Mouse (Mus musculus) heart, postnatal 36 days (tissue): Measurements from ENCODE around the gene Ptov1. TPM values are rescaled to one million over a fixed set of nuclear protein-coding genes. Genes with fewer than 3 reads are reported as not detected.

Experiments
- DNase-seq, 2 experiments: peaks; one replicate each; pipeline ENCODE4 v3.0.0; 2021 to 2022
- intact Hi-C: fragments of 180-260 bp; cut with DNase I; formaldehyde crosslinking; loops from one replicate; pipeline ENCODE4 v1.15.1; 2025
- total RNA-seq, 2 experiments: library from RNA; stranded (reverse); gene quantifications; 2 replicates each; pipeline ENCODE4 v1.2.3; 2021

The Ptov1 gene
- total RNA-seq, 2 experiments from 2014 or later, result 158 to 183 TPM

DNA sequence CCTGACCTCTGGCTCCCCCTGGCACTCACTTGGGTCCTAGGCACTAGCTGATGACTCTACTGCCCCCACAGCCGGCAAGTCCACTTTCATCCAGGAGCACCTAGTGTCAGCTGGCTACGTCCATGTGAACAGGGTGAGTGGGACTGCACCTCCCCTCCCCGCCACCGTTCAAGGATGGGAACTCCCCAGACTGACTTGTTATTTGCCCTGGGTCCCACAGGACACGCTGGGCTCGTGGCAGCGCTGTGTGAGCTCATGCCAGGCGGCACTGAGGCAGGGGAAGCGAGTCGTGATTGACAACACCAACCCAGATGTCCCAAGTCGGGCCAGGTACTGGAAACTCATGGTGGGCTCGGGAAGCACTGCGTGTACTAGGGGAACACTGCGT lies 8.2 kb downstream of the Ptov1 start:
- intact Hi-C loops, result no loop called here
- no peak for DNase-seq

DNA sequence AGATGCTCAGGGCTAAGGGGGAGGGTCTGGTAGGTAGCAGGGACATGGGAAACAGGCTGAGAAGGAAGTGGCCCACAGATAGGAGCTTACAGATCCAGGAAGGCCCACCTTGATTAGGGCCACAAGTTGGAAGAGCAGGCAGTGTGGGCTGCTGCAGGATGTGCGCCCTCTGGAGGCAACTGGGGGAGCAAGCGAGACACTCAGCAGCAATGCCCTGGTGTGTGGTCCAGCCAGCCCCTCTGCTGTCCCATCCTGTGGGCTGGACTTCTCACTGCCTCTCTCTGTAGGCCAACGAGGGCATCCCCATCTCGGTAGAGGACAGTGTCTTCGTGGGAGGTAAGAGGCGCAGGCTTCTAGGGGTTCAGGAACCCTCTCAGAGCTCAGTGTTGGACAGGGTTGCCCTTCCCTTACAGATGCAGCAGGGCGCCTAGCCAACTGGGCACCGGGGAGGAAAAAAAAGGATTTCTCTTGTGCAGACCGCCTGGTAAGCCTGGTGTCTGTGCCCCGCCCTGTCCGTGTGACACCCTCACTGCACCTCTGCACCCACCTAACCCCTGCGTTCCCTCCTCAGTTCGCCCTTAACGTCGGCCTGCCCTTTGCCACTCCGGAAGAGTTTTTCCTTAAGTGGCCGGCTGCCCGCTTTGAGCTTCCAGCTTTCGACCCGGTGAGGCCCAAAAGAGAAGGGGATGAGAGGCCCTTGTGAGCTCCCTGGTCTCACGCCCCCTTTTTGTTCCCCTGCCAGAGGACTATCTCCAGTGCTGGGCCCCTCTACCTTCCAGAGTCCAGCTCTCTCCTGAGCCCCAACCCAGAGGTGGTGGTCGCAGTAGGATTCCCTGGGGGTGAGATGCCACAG lies 8.8 kb downstream of the Ptov1 start:
- intact Hi-C loops, result no loop called here
- peak; percentile 68 to 76 for DNase-seq

DNA sequence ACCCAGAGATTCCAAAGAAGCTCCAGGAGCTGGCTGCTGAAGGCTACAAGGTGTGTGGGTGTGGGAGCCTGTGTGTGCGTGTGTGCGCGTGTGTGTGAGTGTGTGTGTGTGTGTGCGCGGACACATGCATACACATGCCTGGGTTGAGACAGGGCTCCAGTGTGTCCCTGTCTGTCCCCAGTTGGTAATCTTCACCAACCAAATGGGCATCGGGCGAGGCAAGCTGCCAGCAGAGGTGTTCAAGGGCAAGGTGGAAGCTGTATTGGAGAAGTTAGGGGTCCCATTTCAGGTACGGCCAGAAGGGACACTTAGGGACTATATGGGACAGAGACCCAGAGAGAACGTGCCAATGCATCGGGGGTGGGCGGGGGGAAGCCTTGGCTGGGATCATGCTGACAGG lies 9.7 kb downstream of the Ptov1 start:
- DNase-seq, result no peak
- intact Hi-C loops, result loop anchor here (5.0 kb wide), 1 partner anchor 37 kb away; the partner anchor contains the start of gene Fuz

DNA sequence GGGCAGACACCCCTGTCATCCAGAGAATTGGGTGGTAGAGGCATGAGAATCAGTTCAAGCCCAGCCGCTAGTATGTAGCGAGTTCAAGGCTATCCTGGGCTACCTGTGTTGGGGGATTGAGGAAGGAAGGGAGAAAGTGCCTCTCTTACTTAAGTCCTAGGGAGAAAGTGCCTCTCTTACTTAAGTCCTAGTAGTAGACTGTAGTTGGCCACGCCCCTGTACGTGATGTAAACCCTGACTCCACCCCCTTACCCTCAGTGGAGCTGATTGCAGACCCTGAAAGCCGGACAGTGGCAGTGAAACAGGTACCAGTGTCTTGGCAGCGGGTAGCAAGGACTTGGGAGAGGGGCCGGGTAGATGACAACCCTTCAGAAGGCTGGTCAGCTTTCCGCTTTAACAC lies 11.7 kb downstream of the Ptov1 start:
- intact Hi-C loops, result loop anchor here (5.0 kb wide), 1 partner anchor 39 kb away; the partner anchor contains the start of gene Fuz
- DNase-seq, result no peak

DNA sequence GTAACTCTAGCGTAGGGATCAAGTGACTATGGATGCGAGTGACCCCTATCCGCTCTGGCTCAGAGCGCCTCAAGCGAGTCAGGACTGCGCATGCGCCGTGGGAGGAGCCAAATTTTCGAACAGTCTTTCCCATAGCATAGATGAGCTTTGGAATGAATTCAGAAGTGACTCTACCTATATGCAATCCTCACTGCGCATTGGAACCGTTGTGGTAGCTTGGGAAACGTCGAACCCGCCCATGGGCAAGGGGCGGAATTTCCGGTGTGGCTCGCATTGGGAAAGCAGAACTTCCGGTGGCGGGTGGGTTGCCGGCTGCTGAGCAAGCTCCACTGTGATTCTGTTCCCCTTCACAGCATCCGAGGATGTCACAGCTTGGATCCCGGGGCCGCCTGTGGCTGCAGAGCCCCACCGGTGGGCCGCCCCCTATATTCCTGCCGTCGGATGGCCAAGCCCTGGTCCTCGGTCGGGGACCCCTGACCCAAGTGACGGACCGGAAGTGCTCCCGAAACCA lies 12.5 kb downstream of the Ptov1 start, which contains the start of gene Pnkp:
TSS of gene Pnkp (plus strand) at position 98 of the 511 bp plus-strand sequence.
- intact Hi-C loops, result loop anchor here (5.0 kb wide), 1 partner anchor 40 kb away; the partner anchor contains the start of gene Fuz
- peak; percentile 83 to 90 for DNase-seq

DNA sequence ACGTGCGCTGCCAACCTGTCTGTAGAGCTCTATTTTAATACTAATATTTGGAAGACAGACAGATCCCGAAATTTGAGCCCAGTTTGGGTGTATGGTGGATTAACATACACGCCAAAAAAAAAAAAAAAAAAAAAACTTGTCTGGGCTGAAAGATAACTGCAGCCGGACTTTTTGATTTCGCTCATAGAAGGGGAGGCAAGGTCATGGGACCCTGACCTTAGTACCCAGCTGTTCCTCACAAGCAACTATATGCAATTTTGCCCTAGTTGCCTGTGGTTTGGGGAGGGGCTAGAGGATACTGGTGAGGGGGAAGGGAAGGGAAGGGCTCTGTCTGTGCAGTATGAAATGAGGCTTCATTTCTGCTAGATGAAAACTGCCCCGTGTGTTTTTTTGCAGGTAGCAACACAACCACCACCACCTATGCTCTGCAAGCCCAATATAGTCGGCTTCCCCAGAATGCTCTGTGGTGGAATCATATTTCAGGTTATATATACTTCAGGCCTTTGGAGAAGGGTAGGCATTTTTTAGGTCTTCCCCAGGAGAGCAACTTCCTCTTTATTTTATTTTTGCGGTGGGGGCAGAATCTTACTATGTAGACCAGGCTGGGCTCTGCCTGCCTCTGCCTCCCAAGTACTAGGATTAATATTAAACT lies 13.2 kb downstream of the Ptov1 start:
- intact Hi-C loops, result loop anchor here (5.0 kb wide), 1 partner anchor 41 kb away; the partner anchor contains the start of gene Fuz

DNA sequence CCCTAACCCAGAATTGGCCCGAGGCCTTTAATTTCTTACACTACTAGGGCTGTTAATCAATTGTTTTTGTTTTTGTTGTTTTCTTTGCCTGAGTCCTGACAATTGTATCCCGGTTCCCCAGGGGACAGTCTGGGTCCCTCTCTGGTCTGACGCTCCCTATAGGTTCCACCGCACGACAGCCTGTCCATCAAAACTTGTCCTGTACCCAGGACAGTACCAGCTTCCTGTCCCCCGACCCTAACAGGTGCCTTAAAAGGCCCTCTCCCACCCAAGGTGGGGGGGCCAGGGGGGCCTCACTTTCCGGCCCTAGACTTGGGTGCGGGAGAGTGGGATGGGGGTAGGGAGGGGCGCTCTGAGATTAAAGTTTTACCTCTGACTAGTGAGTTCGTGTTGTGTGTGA lies 14.6 kb downstream of the Ptov1 start:
- intact Hi-C loops, result loop anchor here (2.0 to 5.0 kb wide), 2 partner anchors 14 to 42 kb away; partner anchors contain the start of genes Fuz and Ptov1
- no peak for DNase-seq

More for the DNA sequence above, 13.2 kb downstream of the Ptov1 start:
- DNase-seq, result no peak

DNA sequence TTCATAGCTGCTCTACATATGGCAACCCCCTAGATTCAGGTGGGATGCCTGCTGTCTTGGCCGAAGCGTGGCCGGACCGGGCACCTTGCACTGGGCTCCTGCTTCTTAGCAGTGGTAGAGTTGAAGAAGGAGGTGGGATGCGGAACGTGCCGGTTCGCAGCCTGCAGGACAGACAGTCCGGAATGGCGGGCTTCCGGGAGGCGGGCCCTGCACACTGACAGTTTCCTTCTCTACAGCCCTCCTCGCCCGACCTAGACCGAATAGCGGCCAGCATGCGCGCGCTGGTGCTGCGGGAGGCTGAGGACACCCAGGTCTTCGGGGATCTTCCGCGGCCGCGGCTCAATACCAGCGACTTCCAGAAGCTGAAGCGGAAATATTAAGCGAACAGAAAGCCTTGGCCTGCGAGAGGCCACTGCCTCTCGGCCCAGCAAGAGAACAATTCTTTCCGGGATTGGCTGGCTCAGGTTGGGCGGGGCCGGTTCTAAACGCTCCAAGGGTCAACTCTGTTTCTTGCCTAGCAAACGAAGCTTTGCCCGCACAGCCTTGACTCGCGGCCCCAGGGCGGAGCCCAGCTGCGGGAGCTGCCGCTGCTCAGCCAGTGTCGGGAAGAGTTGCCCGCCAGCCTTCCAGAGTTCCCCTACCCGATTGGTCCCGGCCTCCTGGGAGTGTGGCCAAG lies 15.1 kb downstream of the Ptov1 start:
- intact Hi-C loops, result loop anchor here (2.0 to 5.0 kb wide), 2 partner anchors 14 to 43 kb away; partner anchors contain the start of genes Fuz and Ptov1
- peak; percentile 83 to 92 for DNase-seq

DNA sequence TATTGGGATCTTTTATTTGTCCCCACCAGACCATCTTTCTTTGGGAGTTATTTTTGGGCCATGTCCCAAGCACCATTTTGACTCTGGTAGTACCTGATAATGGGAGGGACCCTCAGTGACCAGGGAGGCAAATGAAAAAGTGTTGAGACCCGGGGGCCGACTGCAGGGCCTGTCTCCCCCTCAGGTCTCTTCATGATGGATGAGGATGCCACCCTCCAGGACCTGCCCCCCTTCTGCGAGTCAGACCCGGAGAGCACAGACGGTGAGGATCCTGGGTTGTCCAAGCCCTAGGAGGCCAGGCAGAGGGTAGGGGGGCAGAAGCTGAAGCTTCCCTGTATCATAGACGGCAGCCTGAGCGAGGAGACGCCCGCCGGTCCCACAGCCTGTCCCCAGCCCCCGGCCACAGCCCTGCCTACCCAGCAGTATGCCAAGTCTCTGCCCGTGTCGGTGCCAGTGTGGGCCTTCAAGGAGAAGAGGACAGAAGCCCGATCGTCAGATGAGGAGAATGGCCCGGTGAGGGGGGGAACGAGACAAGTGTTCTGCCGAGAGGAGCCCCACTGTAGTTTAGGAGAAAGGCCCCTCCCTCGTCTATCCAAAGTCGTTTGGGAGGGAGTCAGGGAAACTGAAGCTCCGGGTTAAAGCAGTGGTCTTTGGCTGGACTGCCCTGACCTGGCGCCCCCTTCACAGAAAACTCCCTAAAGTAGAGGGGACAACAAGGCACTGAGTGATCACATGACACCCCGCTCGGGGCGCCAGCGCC lies 15.8 kb downstream of the Ptov1 start:
- intact Hi-C loops, result loop anchor here (2.0 kb wide), 1 partner anchor 15 kb away; the partner anchor contains the start of gene Ptov1
- no peak for DNase-seq

DNA sequence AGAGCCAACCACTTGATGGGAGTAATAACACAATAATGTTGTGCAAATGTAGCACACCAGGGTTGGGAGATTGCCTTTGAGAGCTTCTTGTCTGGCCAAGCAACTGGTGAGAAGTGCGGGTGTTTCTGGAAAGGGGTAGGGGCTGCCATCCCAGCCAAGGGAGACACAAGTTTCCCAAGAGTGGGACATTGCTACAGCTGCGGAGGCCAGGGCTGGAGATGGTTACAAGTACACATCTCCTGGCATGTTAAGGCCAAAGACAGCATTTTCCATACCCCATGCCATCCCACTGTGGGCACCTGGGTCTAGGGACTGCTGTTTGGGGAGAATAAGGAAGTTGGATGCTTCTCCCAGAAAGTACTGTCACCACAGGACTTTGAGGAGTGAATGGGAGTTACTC lies 16.5 kb downstream of the Ptov1 start:
- no peak for DNase-seq
- intact Hi-C loops, result no loop called here

DNA sequence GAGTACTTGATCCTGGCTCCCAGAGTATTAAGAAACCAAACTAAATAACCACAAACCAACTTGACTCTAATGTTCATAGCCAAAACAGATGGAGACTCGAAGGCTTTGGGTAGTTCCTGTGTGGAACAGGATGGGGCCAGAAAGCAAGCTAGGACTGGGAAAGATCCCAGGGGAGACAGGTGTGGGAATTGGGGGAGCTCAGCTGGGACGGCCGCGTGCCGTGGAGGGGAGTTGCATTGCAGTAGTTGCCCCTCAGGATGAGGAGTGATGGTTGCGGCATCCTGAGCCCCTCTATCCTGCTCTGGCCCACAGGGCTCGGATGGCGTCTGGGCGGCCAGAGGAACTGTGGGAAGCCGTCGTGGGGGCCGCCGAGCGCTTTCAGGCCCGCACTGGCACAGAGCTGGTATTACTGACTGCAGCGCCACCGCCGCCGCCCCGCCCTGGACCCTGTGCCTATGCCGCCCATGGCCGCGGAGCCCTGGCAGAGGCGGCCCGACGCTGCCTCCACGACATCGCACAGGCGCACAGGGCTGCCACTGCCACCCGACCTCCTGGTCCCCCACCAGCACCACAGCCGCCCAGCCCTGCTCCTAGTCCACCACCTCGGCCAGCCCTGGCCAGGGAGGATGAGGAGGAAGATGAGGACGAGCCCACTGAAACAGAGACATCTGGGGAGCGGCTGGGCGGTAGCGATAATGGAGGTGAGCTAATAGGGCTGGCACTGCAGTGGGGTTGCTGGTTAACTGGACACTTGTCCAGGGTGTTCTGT lies 17.1 kb downstream of the Ptov1 start:
- intact Hi-C loops, result no loop called here
- no peak for DNase-seq

DNA sequence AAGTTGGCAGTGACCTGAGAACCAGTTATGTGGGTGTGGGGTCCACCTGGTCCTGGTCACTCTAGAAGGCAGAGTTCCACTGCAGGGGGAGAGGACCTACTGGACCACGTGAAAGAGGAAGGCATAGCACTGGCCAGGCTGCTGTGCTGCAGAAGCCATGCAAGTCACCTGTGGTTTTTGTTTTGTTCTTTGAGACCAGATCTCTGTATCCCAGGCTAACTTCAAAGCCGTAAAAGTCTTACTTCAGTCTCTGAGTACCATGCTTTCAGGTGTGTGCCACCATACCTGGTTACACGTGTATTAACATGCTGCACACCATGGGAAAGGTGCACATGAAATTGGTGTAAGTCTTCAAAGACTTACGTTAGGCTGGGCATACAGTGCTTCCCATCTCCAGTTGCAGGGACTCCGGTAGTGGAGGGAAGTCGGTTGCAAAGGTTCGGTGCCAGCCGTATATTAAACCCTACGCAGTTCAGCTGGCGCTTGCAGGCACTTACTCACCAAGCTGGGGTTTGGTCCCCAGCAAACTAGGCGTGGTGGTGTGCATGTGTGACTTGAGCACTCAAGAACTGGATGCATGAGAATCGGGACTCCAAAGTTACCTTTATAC lies 17.9 kb downstream of the Ptov1 start:
- intact Hi-C loops, result no loop called here

DNA sequence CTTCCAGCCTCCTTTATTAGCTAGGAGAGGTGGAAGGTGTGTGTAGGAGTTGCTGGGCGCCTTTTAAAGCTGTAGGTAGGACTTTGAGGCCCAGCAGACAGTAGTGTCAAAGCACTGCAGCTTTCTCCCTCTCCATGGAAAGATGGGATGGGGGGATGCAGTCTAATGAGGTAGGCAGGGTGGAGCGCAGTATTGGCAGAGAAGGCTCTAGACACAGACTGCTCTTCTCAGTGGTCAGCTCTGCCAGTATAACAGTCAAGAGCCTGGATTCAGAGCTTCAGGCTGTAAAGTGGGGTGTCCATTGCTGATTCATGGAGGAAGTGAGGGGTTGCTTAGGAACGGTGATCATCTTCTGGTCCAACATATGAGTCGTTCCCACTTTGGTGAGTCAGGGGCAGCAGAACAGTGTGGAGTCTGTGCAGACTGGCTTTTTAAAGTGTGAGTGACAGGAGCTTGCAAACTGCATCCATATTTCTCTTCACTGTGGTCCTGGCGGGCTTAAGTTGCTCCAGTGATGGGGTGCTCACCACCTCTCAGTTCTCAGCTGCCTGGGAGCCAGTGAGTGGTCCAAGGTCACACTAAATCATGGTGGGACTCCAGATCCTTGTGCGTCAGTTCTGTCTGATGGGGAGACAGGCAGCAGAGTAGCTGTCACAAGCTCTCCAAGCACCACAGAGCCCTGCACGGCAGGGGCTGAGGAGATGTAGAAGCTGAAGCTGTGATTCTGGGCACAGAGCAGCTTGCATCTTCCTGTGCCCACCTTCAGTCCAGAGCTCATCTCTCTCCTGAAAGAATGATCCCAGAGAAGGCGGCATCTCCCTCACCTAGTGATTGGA lies 18.6 kb downstream of the Ptov1 start:
- intact Hi-C loops, result no loop called here

More for the DNA sequence above, 17.9 kb downstream of the Ptov1 start:
- no peak for DNase-seq

DNA sequence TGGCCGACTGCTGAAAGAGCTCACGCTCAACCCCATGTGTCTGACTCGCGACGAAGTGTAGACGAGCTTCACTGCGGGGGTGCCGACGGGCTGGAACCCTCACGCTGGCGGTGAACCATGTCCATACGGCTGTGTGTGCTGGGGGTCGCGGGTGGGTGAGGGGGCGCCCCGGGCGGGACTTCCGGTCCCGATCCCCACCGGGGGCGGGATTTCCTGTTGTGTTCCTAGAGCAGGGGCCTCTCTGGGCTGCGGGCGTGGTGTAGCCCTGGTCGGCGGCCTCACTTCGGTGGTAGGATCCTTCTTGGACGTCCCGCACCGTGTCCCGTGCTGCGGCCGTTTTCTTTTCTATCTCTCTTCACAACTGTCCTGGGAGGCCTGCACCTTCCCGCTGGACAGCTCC lies 19.4 kb downstream of the Ptov1 start:
- intact Hi-C loops, result no loop called here
- peak; percentile 79 to 85 for DNase-seq

More for the DNA sequence above, 18.6 kb downstream of the Ptov1 start:
- DNase-seq, result no peak

DNA sequence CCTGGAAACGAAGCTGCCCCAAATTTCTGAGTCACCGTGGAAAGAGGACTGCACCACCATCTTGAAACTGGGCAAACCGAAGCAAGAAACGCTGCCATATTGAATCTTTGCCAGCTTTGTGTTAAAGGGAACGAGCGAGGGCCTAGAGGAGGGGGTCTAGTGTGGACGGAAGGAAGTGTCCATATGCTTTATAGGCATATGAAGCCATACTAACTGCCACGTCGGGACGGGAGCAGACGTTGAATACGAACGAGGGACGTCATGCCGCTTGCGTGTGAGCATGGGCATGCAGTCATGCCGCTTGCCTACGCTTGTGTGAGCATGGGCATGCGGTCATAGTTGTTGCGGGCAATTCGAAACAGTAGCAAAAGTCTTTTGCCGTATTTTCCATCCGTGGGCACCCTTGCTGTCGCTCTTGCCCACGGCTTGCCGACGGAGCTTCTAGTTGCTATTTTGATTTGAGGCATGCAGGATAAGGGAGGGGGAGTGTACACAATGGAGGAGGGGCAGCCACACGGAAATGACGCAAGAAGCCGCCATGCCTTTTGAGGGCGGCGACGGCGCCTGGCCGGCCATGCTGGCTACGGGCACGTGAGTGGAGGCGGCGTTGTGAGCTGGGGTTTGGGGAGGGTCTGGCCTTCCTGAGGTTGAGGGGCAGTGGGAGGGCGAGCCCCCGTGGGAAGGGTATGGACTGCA lies 20.0 kb downstream of the Ptov1 start:
- intact Hi-C loops, result no loop called here
- DNase-seq, result peak; percentile 86 to 91

DNA sequence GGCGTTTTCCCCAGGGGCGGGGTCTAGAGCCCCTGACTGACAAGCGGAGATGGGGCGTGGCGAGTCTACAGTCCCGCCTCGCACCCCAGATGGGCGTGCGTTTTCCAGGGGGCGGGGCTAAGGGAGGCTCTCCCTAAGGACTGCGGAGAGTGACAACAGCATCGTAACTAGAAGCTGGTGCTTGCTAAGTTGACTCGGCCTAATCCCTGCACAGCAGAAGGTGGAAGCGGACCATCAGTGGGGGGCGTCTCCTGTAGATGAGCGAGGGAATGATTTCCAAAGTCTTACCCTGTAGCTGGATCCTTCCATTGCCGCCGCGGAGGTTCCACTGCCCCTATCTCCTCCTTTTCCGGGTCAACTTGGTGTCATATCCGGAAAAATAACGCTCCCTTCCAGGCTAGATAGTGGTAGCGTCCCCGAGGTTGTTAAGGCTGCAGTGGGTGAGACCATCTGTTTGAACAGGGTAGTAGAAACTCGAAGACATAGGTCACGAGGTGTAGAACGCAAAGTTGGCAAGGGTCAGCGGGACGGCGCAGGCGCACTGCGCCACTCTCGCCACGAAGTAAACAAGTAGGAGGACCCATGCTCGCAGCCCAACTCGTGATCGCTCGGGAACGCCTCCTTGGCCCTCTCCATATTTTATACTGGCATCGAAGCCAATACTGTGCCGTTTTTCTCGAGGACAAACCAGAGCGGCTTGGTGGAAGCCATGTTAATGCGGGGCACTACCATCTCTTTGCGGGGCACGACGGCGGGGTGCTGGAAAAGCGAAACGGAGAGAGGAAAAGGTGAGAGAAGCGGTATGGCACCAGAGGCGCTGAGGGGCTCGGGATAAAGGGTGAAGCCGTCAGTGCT lies 20.8 kb downstream of the Ptov1 start, which contains the start of the genes Akt1s1 and Tbc1d17:
TSS of gene Akt1s1 (plus strand) at position 431 of the 855 bp plus-strand sequence.
TSS of gene Tbc1d17 (minus strand) at position 519 of the 855 bp plus-strand sequence.
- peak; percentile 98 for DNase-seq
- intact Hi-C loops, result no loop called here
